Mouse (Mus musculus) left cerebral cortex, postnatal 4 days (tissue): ENCODE data around the gene Arhgef7. TPM values are rescaled to one million over a fixed set of nuclear protein-coding genes. Genes with fewer than 3 reads are reported as not detected.

Experiments used
- DNase-seq: peaks from one replicate; pipeline ENCODE4 v3.0.0-alpha.2; 2022
- intact Hi-C: fragments of 180-260 bp; cut with DNase I; formaldehyde crosslinking; loops from one replicate; pipeline ENCODE4 v1.15.1; 2025
- total RNA-seq, 2 experiments: library from RNA; stranded (reverse); gene quantifications; 2 replicates each; pipeline ENCODE4 v1.2.3; 2021

Gene Arhgef7
- total RNA-seq, 2 experiments from 2014 or later, result 215 to 219 TPM

DNA sequence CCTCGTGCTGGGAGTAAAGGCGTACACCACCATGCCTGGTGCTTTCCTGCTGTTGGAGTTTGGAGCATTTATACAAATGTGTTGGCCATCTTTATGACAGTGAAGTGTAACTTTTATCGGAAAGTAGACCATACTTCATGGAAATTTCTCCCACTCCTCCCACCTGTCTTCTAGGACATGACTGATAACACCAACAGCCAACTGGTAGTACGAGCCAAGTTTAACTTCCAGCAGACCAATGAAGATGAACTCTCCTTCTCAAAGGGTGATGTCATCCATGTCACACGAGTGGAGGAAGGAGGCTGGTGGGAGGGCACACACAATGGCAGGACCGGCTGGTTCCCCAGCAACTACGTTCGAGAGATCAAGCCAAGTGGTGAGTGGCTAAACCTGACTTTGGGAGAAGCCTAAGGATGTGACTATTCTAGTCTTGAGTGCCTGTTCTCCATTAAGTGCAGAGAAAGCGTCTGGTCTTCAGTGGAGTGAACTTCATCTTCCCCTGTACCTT, 58.1 kb downstream of the Arhgef7 start:
- intact Hi-C loops, result no loop called here
- DNase-seq, result no peak

DNA sequence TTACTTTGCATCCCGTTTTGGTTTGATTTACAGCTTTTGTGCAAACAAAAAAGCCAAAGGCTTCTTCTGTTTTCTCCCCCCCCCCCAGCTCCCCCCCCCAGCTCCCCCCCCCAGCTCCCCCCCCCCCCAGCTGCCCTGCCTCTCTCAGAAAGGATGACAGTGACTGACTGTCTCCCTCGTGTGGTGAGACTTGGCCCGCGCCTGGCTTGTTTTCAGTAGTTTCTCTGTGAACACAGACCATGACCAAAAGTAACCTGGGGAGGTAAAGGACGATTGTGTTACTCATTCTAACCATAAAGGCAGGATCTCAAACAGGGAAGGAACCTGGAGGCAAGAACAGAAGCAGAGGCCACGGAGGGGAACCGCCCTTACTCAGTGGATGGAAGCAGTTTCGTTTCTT, 60.7 kb downstream of the Arhgef7 start:
- DNase-seq, result peak; percentile 62
- intact Hi-C loops, result no loop called here

DNA sequence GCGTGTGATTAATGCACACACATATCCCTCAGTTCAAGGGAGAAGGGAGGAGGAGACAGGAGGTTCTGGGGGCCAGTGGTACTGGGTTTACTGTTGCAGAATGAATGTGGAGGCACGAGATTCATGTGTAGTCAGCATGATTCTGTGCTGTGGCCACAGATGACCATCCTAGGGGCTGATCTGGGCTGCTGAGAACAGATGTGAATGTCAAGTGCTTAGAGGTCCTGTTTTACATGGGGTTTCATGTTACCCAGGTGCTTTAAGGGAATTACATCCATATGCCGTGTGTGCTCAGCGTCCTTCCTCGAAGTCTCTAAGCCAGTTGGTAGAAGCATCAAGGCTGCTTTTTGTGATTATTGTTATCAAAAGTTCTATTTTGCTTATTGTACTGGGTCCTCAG, 61.6 kb downstream of the Arhgef7 start:
- intact Hi-C loops, result no loop called here
- no peak for DNase-seq

DNA sequence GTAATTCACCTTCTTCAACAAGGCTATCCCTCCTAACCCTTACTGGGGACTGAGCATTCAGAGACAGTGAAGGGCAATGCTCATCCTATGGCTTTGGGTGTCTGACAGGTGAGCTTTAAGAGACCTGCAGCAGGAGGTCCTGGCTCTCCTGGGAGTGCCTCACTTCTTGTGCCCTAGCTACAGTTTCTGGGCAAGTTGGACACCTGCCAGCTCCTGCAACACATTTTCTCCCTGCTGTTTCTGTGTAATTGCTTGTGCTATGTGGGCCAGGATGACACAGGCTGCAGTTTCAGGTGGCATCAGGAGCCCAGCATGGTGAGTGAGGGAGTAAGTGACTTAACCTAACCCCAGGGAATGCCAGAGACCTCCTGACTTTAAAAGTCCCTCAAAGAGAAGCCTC, 67.4 kb downstream of the Arhgef7 start:
- intact Hi-C loops, result no loop called here
- DNase-seq, result peak; percentile 45

GRCm38 (mm10) chr8:11797128-11797527, 69.6 kb downstream of the Arhgef7 start:
- peak; percentile 30 for DNase-seq
- intact Hi-C loops, result no loop called here

DNA sequence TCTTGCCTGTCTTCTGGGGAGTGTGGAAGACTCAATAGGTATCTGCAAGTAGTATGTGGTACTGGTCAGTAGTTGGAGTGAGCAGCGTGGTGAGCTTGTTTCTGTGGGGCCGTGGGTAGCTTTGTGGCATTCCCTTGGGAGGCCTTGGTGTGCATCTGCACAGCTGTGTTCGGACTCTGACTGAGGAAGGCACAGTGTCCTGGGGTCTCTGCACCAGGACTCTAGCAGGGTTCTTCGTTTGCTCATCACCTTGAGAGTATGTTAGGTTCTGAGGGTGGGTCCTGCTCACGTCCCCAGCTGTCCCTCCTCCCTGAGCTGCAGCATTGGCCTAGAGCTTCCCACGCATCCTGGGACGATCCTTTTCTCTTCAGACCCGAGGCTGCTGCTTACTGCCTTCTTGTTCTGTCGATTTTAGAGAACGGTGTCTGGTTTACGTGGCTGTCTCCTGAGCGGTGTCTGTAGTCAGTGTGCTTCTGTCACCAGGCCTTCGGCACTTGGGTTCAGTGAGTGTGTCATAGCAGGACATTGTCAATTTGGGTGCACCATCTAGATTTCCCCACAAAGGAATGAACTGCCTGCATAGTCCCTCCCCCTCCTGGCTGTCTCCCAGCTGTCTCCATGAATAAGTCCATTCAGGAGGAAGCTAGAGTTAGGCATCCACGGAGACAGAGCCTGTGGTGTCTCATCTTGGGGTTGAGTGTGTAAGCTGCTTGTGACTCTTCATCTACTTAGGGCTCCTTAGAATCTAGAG, 70.4 kb downstream of the Arhgef7 start:
- intact Hi-C loops, result no loop called here
- DNase-seq, result peak; percentile 78

DNA sequence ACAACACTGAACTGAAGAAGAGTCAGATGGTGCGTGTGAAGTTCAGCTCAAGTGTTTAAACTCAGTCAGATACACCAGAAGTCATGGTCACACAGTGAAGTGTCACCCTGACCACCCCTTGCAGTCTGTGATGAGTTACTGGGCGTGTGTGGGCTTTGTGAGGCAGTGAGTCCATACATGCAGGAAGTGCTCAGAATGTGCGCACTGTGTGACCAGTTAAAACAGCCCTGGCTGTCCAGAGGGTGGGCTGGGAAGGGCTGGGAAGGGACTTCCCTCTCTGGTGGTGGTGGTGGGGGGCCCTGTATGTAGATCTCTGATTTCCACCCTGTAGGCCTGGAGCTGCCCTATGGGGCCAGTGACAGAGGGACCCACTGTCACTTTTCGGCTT, 71.0 kb downstream of the Arhgef7 start:
- DNase-seq, result no peak
- intact Hi-C loops, result no loop called here

- intact Hi-C loops, result no loop called here
- no peak for DNase-seq
These were observed 71.6 kb downstream of the Arhgef7 start for GRCm38 (mm10) chr8:11799098-11799497.

DNA sequence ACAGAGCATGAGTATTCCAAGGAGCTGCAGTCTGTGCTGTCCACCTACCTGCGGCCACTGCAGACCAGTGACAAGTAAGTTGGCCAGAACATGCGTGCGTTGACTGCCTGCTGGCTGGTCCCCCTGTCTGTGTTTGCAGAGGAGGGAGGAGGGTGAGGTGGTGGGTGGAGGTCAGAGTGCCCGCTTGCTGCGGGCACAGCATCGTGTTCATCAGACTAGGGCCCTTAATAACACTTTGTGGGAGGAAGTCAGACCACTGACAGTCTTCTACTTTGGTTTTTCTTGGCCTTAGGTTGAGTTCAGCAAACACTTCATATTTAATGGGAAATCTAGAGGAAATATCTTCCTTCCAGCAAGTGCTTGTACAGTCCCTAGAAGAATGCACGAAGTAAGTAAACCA, 73.0 kb downstream of the Arhgef7 start:
- no peak for DNase-seq
- intact Hi-C loops, result no loop called here

DNA sequence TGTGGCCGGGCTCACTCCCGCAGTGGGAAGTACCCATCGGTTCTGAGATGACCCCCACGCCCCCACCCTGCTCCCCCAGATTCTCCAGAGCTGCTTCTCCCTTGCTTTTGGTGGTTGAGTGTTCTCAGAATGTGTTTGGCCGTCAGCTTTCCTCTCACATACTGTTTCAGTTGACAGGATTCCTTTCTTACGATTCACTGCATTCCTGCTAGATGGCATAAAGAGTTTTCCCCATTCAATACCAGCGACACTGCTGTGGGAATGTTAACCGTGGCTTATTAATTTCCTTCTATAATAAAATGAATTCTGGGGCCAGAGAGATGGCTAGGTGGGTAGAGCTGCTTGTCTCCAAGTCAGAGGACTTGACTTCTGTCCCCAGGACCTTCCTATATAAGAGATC, 74.0 kb downstream of the Arhgef7 start:
- intact Hi-C loops, result no loop called here
- DNase-seq, result no peak

GRCm38 (mm10) chr8:11804914-11805313, 77.4 kb downstream of the Arhgef7 start:
- intact Hi-C loops, result no loop called here
- DNase-seq, result no peak

DNA sequence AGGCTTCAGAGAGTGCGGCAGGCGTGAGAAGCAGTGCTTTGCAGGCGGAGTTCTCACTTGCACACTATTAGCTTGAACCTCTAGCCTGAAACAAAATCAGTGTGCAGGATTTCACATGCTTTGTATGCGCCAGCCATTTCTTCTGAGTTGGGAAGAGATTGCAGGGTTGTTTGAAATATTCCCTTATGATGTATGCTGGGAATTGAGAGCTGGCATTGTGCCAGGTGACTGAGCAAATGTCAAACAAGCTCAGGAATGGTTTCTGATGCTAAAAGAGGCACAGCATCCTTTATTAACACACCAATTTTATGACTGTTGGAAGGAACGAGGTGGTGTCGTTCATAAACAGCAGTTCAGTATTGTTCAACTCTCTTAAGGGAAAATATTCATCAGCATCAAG, 78.7 kb downstream of the Arhgef7 start:
- intact Hi-C loops, result no loop called here

DNA sequence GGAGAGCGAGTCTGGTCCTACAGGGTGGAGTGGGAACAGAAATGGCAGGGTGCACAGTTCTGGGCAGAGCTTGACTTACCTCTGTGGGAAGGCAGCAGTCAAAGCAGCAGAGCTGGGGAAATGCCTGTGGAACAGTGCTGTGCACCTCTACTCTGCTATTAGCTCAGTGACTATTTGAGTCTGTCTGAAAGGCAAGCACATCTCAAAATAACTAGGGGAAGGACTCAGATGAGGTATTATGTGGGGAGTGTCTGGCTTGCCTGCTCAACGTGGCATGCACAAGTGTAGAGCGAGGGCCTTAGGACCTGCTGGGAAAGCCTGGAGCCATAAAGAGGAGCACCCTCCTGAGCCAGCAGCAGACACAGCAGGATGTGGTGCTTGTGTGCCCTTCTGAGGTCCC, 79.8 kb downstream of the Arhgef7 start:
- intact Hi-C loops, result no loop called here
- DNase-seq, result no peak

More for the DNA sequence above, 78.7 kb downstream of the Arhgef7 start:
- no peak for DNase-seq

DNA sequence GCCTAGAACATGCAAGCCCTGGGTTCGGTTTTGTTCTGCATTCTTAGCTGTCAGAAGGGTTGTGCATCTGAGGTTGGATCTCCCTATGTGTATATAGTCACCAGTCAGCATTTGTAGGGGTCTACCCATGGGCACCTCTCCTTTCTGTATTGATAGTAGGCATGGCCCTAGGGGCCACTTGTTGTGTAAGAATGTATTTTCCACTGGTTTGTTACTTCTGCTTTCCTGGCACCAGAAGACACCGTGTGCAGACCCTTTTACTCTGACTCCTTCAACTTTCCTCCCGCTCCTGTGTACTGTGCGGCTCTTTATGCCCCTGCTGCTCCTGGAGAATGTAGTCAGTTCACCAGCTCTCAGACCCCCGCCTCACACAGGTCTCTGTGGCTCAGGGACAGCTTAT, 80.5 kb downstream of the Arhgef7 start:
- intact Hi-C loops, result no loop called here
- no peak for DNase-seq

DNA sequence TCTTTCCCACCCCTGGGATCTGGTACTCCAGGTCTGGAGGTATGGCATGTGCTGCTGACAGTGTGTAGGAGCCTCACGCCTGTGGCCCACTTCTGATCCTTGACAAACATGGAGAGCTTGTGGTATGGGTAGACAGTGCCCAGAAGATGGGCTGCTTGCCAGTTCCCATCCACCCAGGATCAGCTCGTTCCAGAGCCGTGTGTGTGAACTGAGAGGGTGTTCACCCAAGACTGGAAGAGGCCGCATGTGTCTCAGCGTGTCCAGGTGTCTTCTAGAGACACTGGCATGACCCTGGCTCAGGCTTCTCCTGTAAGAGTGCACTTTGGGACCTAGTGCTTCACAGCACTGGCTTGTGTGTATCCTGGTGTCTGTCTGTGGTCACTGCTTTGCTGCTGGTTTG, 82.9 kb downstream of the Arhgef7 start:
- DNase-seq, result no peak
- intact Hi-C loops, result no loop called here

DNA sequence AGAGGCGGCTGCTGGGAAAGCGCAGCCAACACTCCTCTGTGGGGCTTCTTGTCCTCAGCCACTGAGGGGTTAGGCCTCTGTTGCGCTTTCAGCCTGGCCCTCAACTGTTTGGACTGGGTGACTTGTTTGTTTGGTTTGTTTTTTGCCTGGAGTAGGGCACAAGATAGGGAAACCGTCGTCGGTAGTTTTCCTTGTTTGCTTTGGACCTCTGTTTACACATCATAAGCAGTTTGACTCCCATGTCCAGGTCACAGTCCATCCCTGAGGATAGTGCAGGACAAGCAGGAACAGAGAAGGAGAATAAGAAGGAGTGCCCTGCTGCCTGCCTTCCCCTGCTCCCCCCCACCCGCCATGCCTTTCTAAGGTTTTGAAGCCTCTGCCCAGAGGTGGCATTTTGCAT, 86.3 kb downstream of the Arhgef7 start:
- no peak for DNase-seq
- intact Hi-C loops, result no loop called here

- DNase-seq, result peak; percentile 23
- intact Hi-C loops, result no loop called here
These were observed 87.7 kb downstream of the Arhgef7 start for GRCm38 (mm10) chr8:11815206-11815605.

- DNase-seq, result no peak
- intact Hi-C loops, result no loop called here
These were observed 92.6 kb downstream of the Arhgef7 start for GRCm38 (mm10) chr8:11820136-11820535.

DNA sequence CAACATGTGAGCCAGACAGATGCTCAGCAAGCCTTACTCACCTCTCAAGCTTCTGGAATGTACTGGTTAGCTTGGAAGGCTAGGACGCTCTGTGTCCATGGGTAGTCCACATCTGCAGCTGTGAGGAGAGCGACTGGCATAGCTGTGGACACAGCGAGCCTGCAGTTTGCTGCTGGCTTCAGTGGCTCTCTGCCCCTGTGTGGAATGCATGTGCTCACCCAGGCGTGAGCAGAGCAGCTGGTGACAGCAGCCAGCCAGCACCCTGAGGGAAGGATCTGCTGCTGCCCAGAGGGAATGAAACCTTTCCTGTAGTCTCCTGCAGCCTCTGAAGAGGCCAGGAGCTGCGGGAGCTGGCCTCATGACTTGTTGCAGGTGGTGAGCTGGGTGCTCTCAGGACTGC, 93.0 kb downstream of the Arhgef7 start:
- DNase-seq, result peak; percentile 56
- intact Hi-C loops, result no loop called here

DNA sequence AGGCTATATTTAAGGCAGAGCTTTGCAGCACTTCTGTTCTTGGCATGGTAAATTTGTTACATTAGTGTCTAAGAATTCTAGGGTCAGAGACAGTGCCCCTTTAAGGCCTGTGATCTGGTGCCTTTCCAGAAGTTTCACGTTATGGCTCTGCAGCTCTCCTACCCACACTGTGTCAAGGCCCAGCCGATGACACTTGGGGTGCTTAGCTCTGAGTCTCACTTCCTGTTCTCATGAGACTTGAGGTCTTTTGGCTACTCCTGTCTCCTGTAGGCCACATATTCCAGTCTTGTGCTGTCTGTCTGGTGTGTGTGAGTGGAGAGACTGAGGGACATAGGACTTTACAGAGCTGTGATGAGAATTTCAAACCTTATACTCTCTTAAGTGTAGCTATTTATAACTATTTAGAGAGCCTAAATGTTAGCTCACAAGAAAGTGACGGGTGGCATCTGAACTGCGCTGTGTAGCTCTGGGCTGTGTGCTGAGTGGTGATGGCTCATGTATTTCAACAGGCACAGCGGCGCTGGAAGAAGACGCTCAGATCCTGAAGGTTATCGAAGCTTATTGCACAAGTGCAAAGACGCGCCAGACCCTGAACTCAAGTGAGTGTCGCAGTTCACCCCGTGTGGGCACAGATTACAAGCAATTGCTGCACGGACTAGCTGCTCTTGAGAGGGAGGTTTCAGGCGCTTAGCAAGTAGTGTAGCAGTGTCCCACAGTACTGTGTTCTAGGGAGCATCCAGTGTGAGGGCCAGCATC, 94.1 kb downstream of the Arhgef7 start:
- no peak for DNase-seq
- intact Hi-C loops, result no loop called here

DNA sequence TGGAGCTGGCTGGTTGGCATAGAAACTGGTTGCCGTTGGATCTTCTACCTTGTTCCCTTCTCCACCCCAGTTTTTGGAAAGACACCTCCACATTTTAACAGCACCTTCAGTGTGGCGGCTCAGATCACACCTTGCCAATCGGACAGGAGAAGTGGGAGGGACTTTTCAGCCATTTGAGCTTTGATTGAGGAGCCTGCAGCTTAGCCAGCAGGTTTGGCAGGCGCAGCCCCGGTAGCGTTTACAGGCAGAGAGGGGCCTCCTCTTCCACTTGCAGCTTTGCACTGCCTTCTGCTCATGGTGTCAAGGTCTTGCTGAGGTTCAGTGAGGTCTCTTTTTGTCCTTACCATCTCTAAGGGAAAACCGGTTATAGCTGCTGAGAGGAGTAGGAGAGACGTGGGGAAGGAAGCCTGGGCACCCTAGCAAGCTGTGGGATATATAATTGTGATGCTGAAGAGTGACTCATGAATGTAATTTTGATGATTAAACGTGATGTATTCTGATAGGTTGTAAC, 95.1 kb downstream of the Arhgef7 start:
- intact Hi-C loops, result no loop called here
- DNase-seq, result no peak

GRCm38 (mm10) chr8:11825756-11826155, 98.2 kb downstream of the Arhgef7 start:
- intact Hi-C loops, result loop anchor here (5.0 kb wide), 1 partner anchor 97 kb away; no protein-coding TSS in a partner anchor
- no peak for DNase-seq
